Mouse (Mus musculus): Measurements from ENCODE around the gene Eml1.

- TF ChIP-seq CTCF (IDR thresholded peaks at IDR 0.05; ENCODE audit: low read depth, low read length) = no peak
- TF ChIP-seq POLR2A (IDR thresholded peaks at IDR 0.05; ENCODE audit: borderline replicate concordance, low read depth, low read length) = no peak
Observed at GRCm38 (mm10) chr12:108403957-108404356, 33.2 kb downstream of the Eml1 start.
